Mouse (Mus musculus) CH12.LX (cell line): ENCODE results near the gene Mrpl23. TPM values are rescaled to one million over a fixed set of nuclear protein-coding genes. Genes with fewer than 3 reads are reported as not detected.

Experiments used
- DNase-seq: peaks from one replicate; pipeline ENCODE4 v3.0.0-alpha.2; 2013; ENCODE audit errors: extremely low read depth
- H3K27ac ChIP-seq: 2 replicates; pipeline ENCODE4 v1.5.1; 2012; ENCODE audit warnings: low read depth, mild to moderate bottlenecking, control low read depth, moderate library complexity; ENCODE audit not compliant: insufficient read depth
- H3K27me3 ChIP-seq: replicated peaks from 2 replicates; pipeline ENCODE3; 2012; ENCODE audit warnings: inconsistent platforms
- H3K36me3 ChIP-seq, 2 experiments: replicated peaks in 1 of 2; 2 replicates each; pipeline versions ENCODE3 to v1.6.1; 2012; ENCODE audit warnings: inconsistent platforms in 1 of 2, low read length in 1 of 2, mild to moderate bottlenecking in 1 of 2, mixed read lengths in 1 of 2, moderate library complexity in 1 of 2; ENCODE audit not compliant: control insufficient read depth in 1 of 2, insufficient read depth in 1 of 2
- H3K4me1 ChIP-seq, 2 experiments: 2 replicates each; pipeline ENCODE4 v1.6.1; 2012; ENCODE audit warnings: inconsistent platforms in 1 of 2, moderate library complexity in 1 of 2; ENCODE audit not compliant: insufficient read depth in 2 of 2, control insufficient read depth in 1 of 2
- H3K4me2 ChIP-seq: 2 replicates; pipeline ENCODE4 v1.6.1; 2012; ENCODE audit warnings: low read depth, mild to moderate bottlenecking, control low read depth; ENCODE audit not compliant: poor library complexity, insufficient read depth, severe bottlenecking
- H3K4me3 ChIP-seq, 3 experiments: fragments of 150-350 bp in 1 of 3; sonication (generic) in 1 of 3; replicated peaks in 1 of 3; 2 replicates each; pipeline versions ENCODE3 to v1.5.1; 2011 to 2012; ENCODE audit warnings: low read depth in 2 of 3, low read length in 2 of 3, mild to moderate bottlenecking in 2 of 3, moderate library complexity in 2 of 3, control low read depth in 1 of 3, improper control_type of control experiment in 1 of 3, inconsistent platforms in 1 of 3, mixed read lengths in 1 of 3; ENCODE audit not compliant: poor library complexity in 1 of 3
- H3K79me2 ChIP-seq: replicated peaks from 2 replicates; pipeline ENCODE4 v1.6.1; 2012; ENCODE audit warnings: mild to moderate bottlenecking, moderate library complexity; ENCODE audit not compliant: control insufficient read depth, poor library complexity, insufficient read depth, severe bottlenecking; ENCODE audit errors: extremely low read depth
- H3K9ac ChIP-seq: 2 replicates; pipeline ENCODE4 v1.6.1; 2012; ENCODE audit warnings: low read depth, mild to moderate bottlenecking, control low read depth, moderate library complexity; ENCODE audit not compliant: insufficient read depth
- H3K9me3 ChIP-seq: replicated peaks from 2 replicates; pipeline ENCODE3; 2012; ENCODE audit warnings: low read length, inconsistent platforms, mixed read lengths
- BHLHE40 ChIP-seq: IDR thresholded peaks from 2 replicates; pipeline ENCODE4 v1.6.1; 2011; ENCODE audit warnings: mild to moderate bottlenecking, low read depth, low read length, improper control_type of control experiment
- CHD2 ChIP-seq: IDR thresholded peaks from 2 replicates; pipeline ENCODE4 v1.6.1; 2011; ENCODE audit warnings: low read length, improper control_type of control experiment
- ELF1 ChIP-seq: IDR thresholded peaks from 2 replicates; pipeline ENCODE4 v1.6.1; 2014; ENCODE audit warnings: low read depth, mild to moderate bottlenecking, inconsistent platforms, low read length, improper control_type of control experiment
- EP300 ChIP-seq: IDR thresholded peaks from 2 replicates; pipeline ENCODE4 v1.6.1; 2011; ENCODE audit warnings: low read length, improper control_type of control experiment
- GABPA ChIP-seq: IDR thresholded peaks from 2 replicates; pipeline ENCODE4 v1.6.1; 2012; ENCODE audit warnings: low read depth, low read length, improper control_type of control experiment, inconsistent platforms; ENCODE audit not compliant: insufficient replicate concordance
- HCFC1 ChIP-seq: IDR thresholded peaks from 2 replicates; pipeline ENCODE4 v1.6.1; 2012; ENCODE audit warnings: low read depth, mild to moderate bottlenecking, inconsistent platforms, low read length, improper control_type of control experiment
- IRF4 ChIP-seq: IDR thresholded peaks from 2 replicates; pipeline ENCODE4 v1.6.1; 2014; ENCODE audit warnings: low read depth, mild to moderate bottlenecking, inconsistent platforms, low read length, improper control_type of control experiment
- JUN ChIP-seq: IDR thresholded peaks from 2 replicates; pipeline ENCODE4 v1.6.1; 2011; ENCODE audit warnings: low read depth, mild to moderate bottlenecking, low read length, improper control_type of control experiment, moderate library complexity; ENCODE audit not compliant: insufficient read depth
- KAT2A ChIP-seq: IDR thresholded peaks from 2 replicates; pipeline ENCODE4 v1.6.1; 2012; ENCODE audit warnings: low read length, improper control_type of control experiment, inconsistent platforms; ENCODE audit not compliant: insufficient replicate concordance
- MAFK ChIP-seq: IDR thresholded peaks from 2 replicates; pipeline ENCODE4 v1.6.1; 2011; ENCODE audit warnings: low read length, improper control_type of control experiment; ENCODE audit not compliant: insufficient replicate concordance
- MAX ChIP-seq: IDR thresholded peaks from 2 replicates; pipeline ENCODE4 v1.6.1; 2011; ENCODE audit warnings: low read length, improper control_type of control experiment
- MEF2A ChIP-seq: IDR thresholded peaks from 2 replicates; pipeline ENCODE4 v1.6.1; 2014; ENCODE audit warnings: low read depth, mild to moderate bottlenecking, inconsistent platforms, low read length, improper control_type of control experiment, borderline replicate concordance
- MXI1 ChIP-seq: IDR thresholded peaks from 2 replicates; pipeline ENCODE4 v1.6.1; 2011; ENCODE audit warnings: mild to moderate bottlenecking, low read depth, low read length, improper control_type of control experiment
- MYC ChIP-seq: IDR thresholded peaks from 2 replicates; pipeline ENCODE4 v1.6.1; 2011; ENCODE audit warnings: low read depth, mild to moderate bottlenecking, improper control_type of control experiment, low read length
- NELFE ChIP-seq: IDR thresholded peaks from 2 replicates; pipeline ENCODE4 v1.6.1; 2011; ENCODE audit warnings: low read depth, low read length, improper control_type of control experiment
- POLR2A ChIP-seq: IDR thresholded peaks from 2 replicates; pipeline ENCODE4 v1.6.1; 2011; ENCODE audit warnings: low read depth, mild to moderate bottlenecking, improper control_type of control experiment, low read length
- POLR2AphosphoS2 ChIP-seq: IDR thresholded peaks from 2 replicates; pipeline ENCODE4 v1.6.1; 2011; ENCODE audit warnings: low read depth, low read length, improper control_type of control experiment
- RAD21 ChIP-seq: IDR thresholded peaks from 2 replicates; pipeline ENCODE4 v1.6.1; 2011; ENCODE audit warnings: low read depth, mild to moderate bottlenecking, low read length, improper control_type of control experiment, moderate library complexity
- RCOR1 ChIP-seq: conservative IDR thresholded peaks from 2 replicates; pipeline ENCODE4 v1.6.1; 2012; ENCODE audit warnings: low read depth, mild to moderate bottlenecking, inconsistent platforms, low read length, improper control_type of control experiment
- TBP ChIP-seq: conservative IDR thresholded peaks from 2 replicates; pipeline ENCODE4 v1.6.1; 2011; ENCODE audit warnings: low read depth, low read length, improper control_type of control experiment
- UBTF ChIP-seq: IDR thresholded peaks from 2 replicates; pipeline ENCODE4 v1.6.1; 2012; ENCODE audit warnings: low read depth, mild to moderate bottlenecking, inconsistent platforms, low read length, improper control_type of control experiment, moderate library complexity
- USF2 ChIP-seq: conservative IDR thresholded peaks from 2 replicates; pipeline ENCODE4 v1.6.1; 2011; ENCODE audit warnings: low read depth, low read length, improper control_type of control experiment
- ZC3H11A ChIP-seq: IDR thresholded peaks from 2 replicates; pipeline ENCODE4 v1.6.1; 2012; ENCODE audit warnings: low read depth, mild to moderate bottlenecking, inconsistent platforms, low read length, improper control_type of control experiment
- ZKSCAN1 ChIP-seq: IDR thresholded peaks from 2 replicates; pipeline ENCODE4 v1.6.1; 2012; ENCODE audit warnings: low read depth, inconsistent platforms, low read length, improper control_type of control experiment, borderline replicate concordance
- ZMIZ1 ChIP-seq: IDR thresholded peaks from 2 replicates; pipeline ENCODE4 v1.6.1; 2012; ENCODE audit warnings: low read depth, mild to moderate bottlenecking, inconsistent platforms, low read length, improper control_type of control experiment
- dilution Hi-C: fragments of 300-500 bp; cut with MboI; formaldehyde crosslinking; loops from 2 replicates; pipeline ENCODE4 v1.14.3; 2020; ENCODE audit warnings: low sequenced_read_pairs; ENCODE audit not compliant: extremely low pct_unique_long_range_greater_than_20kb, extremely low pct_ligation_motif_present
- in situ Hi-C: fragments of 300-500 bp; cut with MboI; formaldehyde crosslinking; loops from 3 replicates; pipeline ENCODE4 v1.14.3; 2019; ENCODE audit warnings: low sequenced_read_pairs, low pct_ligation_motif_present, low pct_unique_long_range_greater_than_20kb, mixed read lengths
- polyA plus RNA-seq: library from polyadenylated mRNA; unstranded; fragments of >175 nt; gene quantifications from 2 replicates; pipeline ENCODE4 v1.2.1, GENCODE M21; 2012; ENCODE audit warnings: low read depth; ENCODE audit not compliant: insufficient read length
- total RNA-seq, 2 experiments: library from RNA; depleted of rRNA; stranded (reverse); fragments of 300-350 nt in 1 of 2; fragments of >200 nt in 1 of 2; gene quantifications; 2 replicates each; pipeline ENCODE4 v1.2.3; 2012 to 2014

Gene Mrpl23
- total and polyA plus RNA-seq, 3 experiments, result 8.3 to 71.2 (median 70.8) TPM

- Histone ChIP-seq H3K36me3 (no peaks in the 10 kb centered on the region), H3K9ac (no peak overlapping the region), H3K4me3 (no peak overlapping the region), H3K79me2 (no peaks in the 10 kb centered on the region), H3K27me3 (peaks cover 36% of the 10 kb centered on the region), H3K27ac (no peak overlapping the region), H3K4me1 (peaks cover 0 to 13% of the 10 kb centered on the region in 2 experiments; a peak in 2 of 4 replicates), H3K9me3 (no peaks in the 10 kb centered on the region), H3K4me2 (no peak overlapping the region)
- in situ Hi-C loops, result no loop called here
- DNase-seq, result no peak
- dilution Hi-C loops, result no loop called here
- TF ChIP-seq KAT2A (no peak), JUN (no peak), MAFK (no peak), MYC (no peak), ELF1 (no peak), CHD2 (no peak), RCOR1 (no peak), EP300 (no peak), MXI1 (no peak), RAD21 (no peak), IRF4 (no peak), USF2 (no peak), GABPA (no peak), ZMIZ1 (no peak), POLR2A (no peak), MEF2A (no peak), UBTF (no peak), MAX (no peak), BHLHE40 (no peak)
Measured at GRCm38 (mm10) chr7:142525342-142526178, 6.9 kb upstream of the Mrpl23 start.

- Histone ChIP-seq H3K27me3 (peaks cover 56% of the 10 kb centered on the region), H3K36me3 (no peaks in the 10 kb centered on the region), H3K4me3 (no peak overlapping the region), H3K9me3 (no peaks in the 10 kb centered on the region), H3K27ac (no peak overlapping the region), H3K4me1 (peaks cover 8 to 15% of the 10 kb centered on the region in 2 experiments), H3K9ac (no peak overlapping the region), H3K4me2 (no peak overlapping the region), H3K79me2 (peaks cover 4% of the 10 kb centered on the region)
- in situ Hi-C loops (no loop called here), dilution Hi-C loops (no loop called here)
- TF ChIP-seq UBTF (no peak), ELF1 (no peak), ZKSCAN1 (no peak), MXI1 (no peak), NELFE (no peak), USF2 (no peak), POLR2AphosphoS2 (no peak), MAX (no peak), ZMIZ1 (no peak), POLR2A (no peak), JUN (no peak), TBP (no peak), EP300 (no peak), HCFC1 (no peak), KAT2A (no peak), ZC3H11A (no peak)
- no peak for DNase-seq
Measured at GRCm38 (mm10) chr7:142529350-142529749, 3.1 kb upstream of the Mrpl23 start.
